Comparison of ENCODE assay signal across 21 mouse cellular contexts in genomic region chrX:140375628-140376027, GRCm38 (mm10). TPM values are rescaled to one million over a fixed set of nuclear protein-coding genes. Genes with fewer than 3 reads are reported as not detected.
DNase-seq lines count a peak whose midpoint lies in the region; ATAC-seq and TF ChIP-seq lines count a peak whose summit lies in the region.
"Had no signal": no experiment of that assay in that cellular context is flagged by ENCODE, and none has a peak within 500 bp of the region (broad histone marks: within the 10 kb centered on the region; RNA-seq: fewer than 3 reads in every experiment).

No protein-coding gene starts in this region.

- no peak overlapping the region for H3K9ac ChIP-seq in hindbrain, embryonic 11.5 days (ENCODE audit: low read depth, low read length)
- H3K9ac ChIP-seq in hindbrain, embryonic 14.5 days = no peak overlapping the region
- H3K9ac ChIP-seq in ES-E14 (ENCODE audit: insufficient read depth, low read depth, low read length, poor library complexity, severe bottlenecking) = no peak overlapping the region
- H3K9ac ChIP-seq in kidney, embryonic 14.5 days (ENCODE audit: low read depth, low read length) = no peak overlapping the region

- H3K36me3 ChIP-seq in hindbrain, embryonic 11.5 days (ENCODE audit: control insufficient read depth, insufficient read depth, low read length) = no peaks in the 10 kb centered on the region
- H3K36me3 ChIP-seq in hindbrain, embryonic 14.5 days (replicated peaks; ENCODE audit: control insufficient read depth, insufficient read depth) = no peaks in the 10 kb centered on the region
- H3K36me3 ChIP-seq in ES-E14 (ENCODE audit: control insufficient read depth, insufficient read depth, low read length, poor library complexity, severe bottlenecking) = no peaks in the 10 kb centered on the region
- no peaks in the 10 kb centered on the region for H3K36me3 ChIP-seq in kidney, embryonic 14.5 days (ENCODE audit: control insufficient read depth, insufficient read depth, low read length)

- H3K4me1 ChIP-seq in hindbrain, embryonic 11.5 days (replicated peaks; ENCODE audit: control insufficient read depth, insufficient read depth, low read length) = no peaks in the 10 kb centered on the region
- H3K4me1 ChIP-seq in hindbrain, embryonic 14.5 days (replicated peaks; ENCODE audit: control insufficient read depth, insufficient read depth, low read length) = no peaks in the 10 kb centered on the region
- H3K4me1 ChIP-seq in ES-E14 (ENCODE audit: control insufficient read depth in 2 of 2, insufficient read depth in 2 of 2, low read length in 2 of 2, poor library complexity in 1 of 2) = no peaks in the 10 kb centered on the region
- no peaks in the 10 kb centered on the region for H3K4me1 ChIP-seq in kidney, embryonic 14.5 days (ENCODE audit: control insufficient read depth, insufficient read depth, low read length)
- H3K4me1 ChIP-seq: megakaryocyte, embryonic 14.5 days had no signal

- H3K27ac ChIP-seq in hindbrain, embryonic 11.5 days (ENCODE audit: low read depth, low read length) = 0 out of 2 replicates have a peak overlapping the region, but pooled peaks have one; percentile 39
- H3K27ac ChIP-seq in hindbrain, embryonic 14.5 days = no peak overlapping the region
- H3K27ac ChIP-seq in ES-E14 (ENCODE audit: insufficient read depth, low read depth, low read length, poor library complexity, severe bottlenecking) = no peak overlapping the region
- no peak overlapping the region for H3K27ac ChIP-seq in kidney, embryonic 14.5 days (ENCODE audit: low read depth, low read length)

- H3K4me2 ChIP-seq in hindbrain, embryonic 11.5 days (replicated peaks; ENCODE audit: low read depth, low read length) = no peak overlapping the region
- no peak overlapping the region for H3K4me2 ChIP-seq in hindbrain, embryonic 14.5 days (replicated peaks)
- H3K4me2 ChIP-seq in kidney, embryonic 14.5 days (replicated peaks; ENCODE audit: low read depth, low read length) = no peak overlapping the region
- H3K4me2 ChIP-seq: liver, embryonic 11.5 days had no signal

- 0 out of 2 replicates have a peak, but pooled peaks cover 4% of the 10 kb centered on the region for H3K27me3 ChIP-seq in hindbrain, embryonic 11.5 days (ENCODE audit: control insufficient read depth, insufficient read depth, low read length)
- H3K27me3 ChIP-seq in hindbrain, embryonic 14.5 days (ENCODE audit: control insufficient read depth, insufficient read depth, low read length) = peaks cover 36% of the 10 kb centered on the region
- H3K27me3 ChIP-seq in kidney, embryonic 14.5 days (ENCODE audit: control insufficient read depth, insufficient read depth, low read length) = no peaks in the 10 kb centered on the region; the same call in 1 of the 2 replicates

- in situ Hi-C loops in ES-E14 (cut with MboI; ENCODE audit: low sequenced_read_pairs in 2 of 2, unreplicated experiment in 2 of 2) = no loop called here

- peak; percentile 76 for ATAC-seq in hindbrain, embryonic 11.5 days (ENCODE audit: low FRiP score)
- ATAC-seq in hindbrain, embryonic 14.5 days (ENCODE audit: low FRiP score) = no peak
- no peak for ATAC-seq in kidney, embryonic 14.5 days (ENCODE audit: low FRiP score, low TSS enrichment)
- no peak for ATAC-seq in CD4-positive, CD25-positive, alpha-beta regulatory T cell, adult 4 months

- peak; percentile 35 for DNase-seq in hindbrain, embryonic 11.5 days (ENCODE audit: low spot score)
- no peak for DNase-seq in hindbrain, embryonic 14.5 days (ENCODE audit: low spot score)
- DNase-seq in ES-E14 (ENCODE audit: low read depth, low spot score) = peak; percentile 4
- peak; percentile 54 for DNase-seq in embryo, embryonic 10 days (ENCODE audit: low spot score)
- DNase-seq in mesoderm, embryonic 11.5 days (ENCODE audit: low read depth, low spot score) = peak; percentile 28
- DNase-seq in heart, adult 8-10 months (ENCODE audit: low spot score) = no peak
- DNase-seq: adrenal gland, postnatal 14 days; B cell, adult 2 months; cerebellum, adult 11 months; cerebellum, postnatal 36 days; gastrocnemius, postnatal 10 days; heart, adult 11 months; heart, postnatal 36 days; kidney, adult 8-10 months; kidney, postnatal 25 days; lung, adult 18-20 months; right cerebral cortex, adult 18-20 months had no signal

- WGBS in hindbrain, embryonic 11.5 days = 37% methylated on average over 4 of the region's 4 CpGs
- WGBS in hindbrain, embryonic 14.5 days = 26% methylated on average over 4 of the region's 4 CpGs
- WGBS in kidney, embryonic 14.5 days = 41% methylated on average over 4 of the region's 4 CpGs

- H3K4me3 ChIP-seq in hindbrain, embryonic 11.5 days (ENCODE audit: low read depth, low read length) = no peak overlapping the region
- H3K4me3 ChIP-seq in hindbrain, embryonic 14.5 days (replicated peaks; ENCODE audit: low read length) = no peak overlapping the region
- no peak overlapping the region for H3K4me3 ChIP-seq in ES-E14 (ENCODE audit: insufficient read depth in 1 of 2, low read depth in 1 of 2, low read length in 2 of 2, poor library complexity in 1 of 2, severe bottlenecking in 1 of 2)
- no peak overlapping the region for H3K4me3 ChIP-seq in kidney, embryonic 14.5 days (ENCODE audit: low read length)
- H3K4me3 ChIP-seq: megakaryocyte, embryonic 14.5 days had no signal

- H3K9me3 ChIP-seq in hindbrain, embryonic 11.5 days (ENCODE audit: control insufficient read depth, low read length) = no peaks in the 10 kb centered on the region
- no peaks in the 10 kb centered on the region for H3K9me3 ChIP-seq in hindbrain, embryonic 14.5 days (ENCODE audit: control insufficient read depth, low read length)
- no peaks in the 10 kb centered on the region for H3K9me3 ChIP-seq in ES-E14 (ENCODE audit: control insufficient read depth, insufficient read depth, low read depth, low read length)
- H3K9me3 ChIP-seq in kidney, embryonic 14.5 days (ENCODE audit: control insufficient read depth, low read length) = no peaks in the 10 kb centered on the region
- H3K9me3 ChIP-seq: megakaryocyte, embryonic 14.5 days had no signal

TF ChIP-seq in ES-E14, 5 proteins besides CTCF, POLR2A, EP300 and RAD21:
- TF ChIP-seq ZC3H11A (IDR thresholded peaks at IDR 0.05; ENCODE audit: borderline replicate concordance, low read depth, low read length) = no peak
- TF ChIP-seq CHD2 (IDR thresholded peaks at IDR 0.05; ENCODE audit: low read depth, low read length) = no peak
- no peak for TF ChIP-seq MAFK (IDR thresholded peaks at IDR 0.05; ENCODE audit: insufficient read depth, low read depth, low read length)
- TF ChIP-seq HCFC1 (IDR thresholded peaks at IDR 0.05; ENCODE audit: borderline replicate concordance, insufficient read depth, low read length) = no peak
- no peak for TF ChIP-seq ZNF384 (IDR thresholded peaks at IDR 0.05; ENCODE audit: low read depth, low read length)

RNA-seq across cellular contexts. Expression of gene Frmpd3, which starts 33.6 kb away (rescaled TPM):
- polyA plus RNA-seq in hindbrain, embryonic 11.5 days (2014; fragmentation: Nextera tagmentation; extraction: Ambion mirVana) = 1.8 and 2.2 TPM in 2 replicates
- polyA plus RNA-seq in hindbrain, embryonic 14.5 days (2014; fragmentation: Nextera tagmentation; extraction: Ambion mirVana) = 4.2 and 4.5 TPM in 2 replicates
- total RNA-seq in ES-E14 (2012; rRNA removed) = 0.09 and 0.11 TPM in 2 replicates
- polyA plus RNA-seq in kidney, embryonic 14.5 days (2014; fragmentation: Nextera tagmentation; extraction: Ambion mirVana) = 0.27 and 0.34 TPM in 2 replicates
- under 1 TPM in 1 of 2 experiments, not detected in 1; 0.09 TPM for polyA plus RNA-seq in CD4-positive, CD25-positive, alpha-beta regulatory T cell, adult 4 months (2017; shearing (Covaris generic))
- total RNA-seq in heart, adult 8-10 months (2022) = under 1 TPM in 1 of 4 experiments, not detected in 3; 0.03 TPM
- total RNA-seq: heart, postnatal 36 days had no signal

Comparison
In these comparisons a context has a peak if more than half of its experiments do, and no peak if none do; other contexts are left out.
1. DNase-seq: peak in hindbrain, embryonic 11.5 days (single experiment), ES-E14 (single experiment), embryo, embryonic 10 days (single experiment) and mesoderm, embryonic 11.5 days (single experiment); none in hindbrain, embryonic 14.5 days (single experiment) and heart, adult 8-10 months (single experiment).